Mouse (Mus musculus): ENCODE data around the gene Dnah1.
A peak's percentile ranks its signal among the peaks of the same experiment; 100 is the strongest.

The Dnah1 gene

GRCm38 (mm10) chr14:31319546-31319945 is 4.2 kb downstream of the Dnah1 start:
- DNase-seq (ENCODE audit: extremely low read depth, insufficient read length, low spot score) = no peak

DNA sequence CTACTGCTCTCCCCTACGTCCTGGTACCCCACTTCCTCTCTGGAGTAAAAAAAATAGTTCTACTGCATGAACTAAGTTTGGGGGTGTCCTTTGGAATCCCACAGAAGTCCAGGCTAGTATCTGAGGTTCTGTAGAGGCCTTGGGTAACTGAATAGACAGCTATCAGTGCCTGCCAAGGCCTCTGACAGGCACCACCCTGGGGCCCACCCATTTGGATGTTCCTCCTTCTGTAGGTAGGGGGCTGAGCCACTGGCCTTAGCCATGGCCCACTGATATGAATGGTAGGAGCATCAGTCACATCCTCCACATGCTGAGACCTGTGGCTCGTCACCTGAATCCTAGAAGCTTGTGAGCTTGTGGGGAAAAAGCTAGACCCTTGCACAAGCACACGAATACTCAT is 5.9 kb downstream of the Dnah1 start:
- no peak for DNase-seq (ENCODE audit: extremely low read depth, insufficient read length, low spot score)

DNA sequence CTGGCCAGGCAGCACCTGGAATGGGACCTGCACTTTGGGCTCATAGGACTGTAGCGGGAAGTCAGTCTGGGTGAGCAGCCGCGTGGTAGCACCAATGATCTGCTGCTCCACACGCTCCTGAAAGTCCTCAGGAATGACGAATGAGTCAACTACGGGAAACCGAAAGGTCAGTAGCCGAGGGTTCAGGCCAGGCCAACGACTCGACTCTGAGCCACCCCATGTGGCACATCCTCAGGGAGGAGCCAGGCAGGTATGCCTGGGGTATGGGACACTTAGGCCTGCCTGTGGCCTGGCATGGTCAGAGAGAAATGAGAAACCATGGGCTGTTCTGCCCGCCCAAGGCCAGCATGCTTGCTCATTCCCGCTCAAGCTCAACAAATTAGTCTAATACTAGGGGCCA is 7.1 kb downstream of the Dnah1 start:
- DNase-seq (ENCODE audit: extremely low read depth, insufficient read length, low spot score) = peak; percentile 15

DNA sequence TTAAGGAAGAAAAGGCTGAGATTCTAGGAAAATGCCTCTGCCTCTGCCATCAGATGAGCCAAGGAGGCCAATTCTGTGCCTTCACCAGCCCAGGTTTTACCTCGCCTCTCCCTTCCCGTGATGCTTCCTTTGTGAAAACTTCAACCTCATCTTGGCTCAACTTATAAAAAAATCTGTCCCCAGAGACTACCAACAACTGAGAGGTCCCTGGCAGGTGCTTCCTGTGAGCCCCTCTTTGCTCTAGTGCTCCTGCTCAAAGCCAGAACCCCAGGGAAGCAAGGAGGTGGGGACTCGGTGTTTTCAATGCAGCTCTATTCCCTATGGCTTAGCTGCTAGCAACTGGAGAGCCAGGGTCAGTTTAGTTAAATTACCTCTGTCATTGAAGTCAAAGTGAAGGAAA is 10.5 kb downstream of the Dnah1 start:
- DNase-seq (ENCODE audit: extremely low read depth, insufficient read length, low spot score) = no peak

DNA sequence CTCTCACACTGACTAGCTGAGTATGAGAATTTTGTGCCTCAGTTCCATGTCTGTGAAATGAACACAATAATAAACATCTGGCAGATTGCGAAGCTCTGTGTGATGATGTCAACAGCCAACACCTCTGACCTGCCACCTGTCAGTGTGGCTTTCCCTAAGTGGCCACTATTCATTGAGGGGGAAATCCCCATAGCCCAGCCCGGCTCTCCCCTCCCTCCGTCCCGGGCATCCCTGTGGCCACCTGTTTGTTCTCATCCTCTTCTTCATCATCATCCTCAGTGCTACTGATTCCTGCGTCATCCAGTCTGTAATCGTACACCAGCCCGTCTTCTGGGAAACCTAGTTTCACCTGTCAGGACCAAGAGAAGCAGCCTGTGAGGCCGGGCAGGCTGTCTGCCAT is 38.0 kb downstream of the Dnah1 start:
- DNase-seq (ENCODE audit: extremely low read depth, insufficient read length, low spot score) = no peak

DNA sequence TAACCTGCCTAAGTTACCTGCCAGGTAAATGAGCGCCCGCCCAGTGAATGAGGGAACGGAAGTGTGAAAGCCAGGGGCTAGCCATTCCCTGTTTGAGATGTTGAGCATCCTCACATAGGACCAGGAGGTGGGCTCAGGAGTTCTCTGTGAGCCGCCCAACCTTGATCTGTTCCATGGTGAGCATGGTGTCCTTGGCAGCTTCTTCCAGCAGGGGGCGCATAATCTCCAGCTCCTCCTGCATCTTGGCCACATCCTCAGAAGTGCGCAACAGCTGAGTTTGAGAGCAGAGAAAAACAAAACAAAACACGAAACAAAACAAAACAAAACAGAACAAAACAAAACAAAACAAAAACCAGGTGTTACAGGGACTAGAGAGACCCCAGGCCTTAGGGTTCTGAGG is 51.5 kb downstream of the Dnah1 start:
- no peak for DNase-seq (ENCODE audit: extremely low read depth, insufficient read length, low spot score)

GRCm38 (mm10) chr14:31271121-31271520 is 52.6 kb downstream of the Dnah1 start:
- DNase-seq (ENCODE audit: extremely low read depth, insufficient read length, low spot score) = no peak

DNA sequence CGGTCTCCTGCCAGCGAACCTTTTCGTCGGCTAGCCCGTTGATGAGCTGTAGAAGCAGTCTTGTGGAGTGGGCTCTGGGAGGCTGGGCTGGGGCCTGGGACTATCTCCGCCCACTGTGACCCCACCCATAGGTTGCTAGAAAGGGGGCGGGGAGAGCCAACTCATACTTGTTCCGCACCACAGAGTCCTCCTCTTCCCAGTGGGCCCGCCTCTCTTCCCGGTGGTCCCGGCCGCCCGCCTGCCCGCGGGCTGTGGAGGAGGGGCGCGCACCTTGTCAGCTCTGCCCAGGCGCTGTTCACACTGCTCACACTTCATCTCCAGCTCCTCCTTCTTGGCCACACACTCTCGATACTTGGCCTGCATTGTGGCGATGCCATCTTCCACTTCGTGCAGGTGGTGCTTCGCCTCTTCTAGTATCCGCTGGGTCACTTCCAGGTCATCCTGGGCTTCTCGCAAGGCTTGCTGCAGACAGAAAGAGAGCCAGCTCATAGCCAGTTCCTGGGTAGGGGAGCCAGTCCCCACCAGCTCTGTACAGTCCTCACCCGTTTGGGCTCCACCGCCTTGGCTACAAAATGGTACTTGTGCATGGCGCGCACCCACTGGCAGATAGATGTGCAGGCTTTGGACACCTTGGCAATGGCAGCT is 54.1 kb downstream of the Dnah1 start:
- DNase-seq (ENCODE audit: extremely low read depth, insufficient read length, low spot score) = no peak

DNA sequence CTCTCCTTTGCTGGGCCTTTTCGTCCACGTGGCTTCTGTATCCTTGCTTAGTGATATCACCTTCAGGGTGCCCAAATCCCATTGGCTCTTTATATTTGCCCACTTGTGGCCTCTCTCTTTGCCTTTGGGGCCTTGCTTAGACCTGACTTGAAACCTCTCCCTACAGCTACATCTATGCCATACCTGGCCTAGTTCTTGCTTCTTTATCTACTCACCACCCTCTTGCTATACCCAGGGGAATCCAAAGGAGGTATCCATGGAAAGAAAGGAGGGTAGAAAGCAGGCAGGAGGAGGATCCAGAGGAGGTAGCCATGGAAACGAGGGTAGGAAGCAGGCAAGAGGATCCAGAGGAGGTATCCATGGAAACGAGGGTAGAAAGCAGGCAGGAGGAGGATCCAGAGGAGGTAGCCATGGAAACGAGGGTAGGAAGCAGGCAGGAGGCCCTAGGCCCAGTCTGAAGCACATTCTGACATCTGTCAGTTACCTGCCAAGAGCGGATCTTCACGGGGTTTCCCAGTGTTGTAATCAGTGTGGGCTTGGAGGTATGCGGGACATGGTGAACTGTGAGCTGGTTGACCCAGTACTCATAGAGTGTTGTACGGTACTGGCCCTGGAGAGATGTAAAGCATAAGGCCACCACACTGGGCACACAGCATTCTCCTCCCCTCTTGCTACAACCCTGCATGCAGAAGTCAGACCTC is 55.2 kb downstream of the Dnah1 start:
- no peak for DNase-seq (ENCODE audit: extremely low read depth, insufficient read length, low spot score)

- no peak for DNase-seq (ENCODE audit: extremely low read depth, insufficient read length, low spot score)
Measured at GRCm38 (mm10) chr14:31267649-31268048, 56.0 kb downstream of the Dnah1 start.

- DNase-seq (ENCODE audit: extremely low read depth, insufficient read length, low spot score) = no peak
Measured at GRCm38 (mm10) chr14:31260932-31261331, 62.8 kb downstream of the Dnah1 start.

- DNase-seq (ENCODE audit: extremely low read depth, insufficient read length, low spot score) = no peak
Measured at GRCm38 (mm10) chr14:31260374-31260773, 63.3 kb downstream of the Dnah1 start.

GRCm38 (mm10) chr14:31258476-31259050 is 65.1 kb downstream of the Dnah1 start:
- DNase-seq (ENCODE audit: extremely low read depth, insufficient read length, low spot score) = no peak

GRCm38 (mm10) chr14:31252091-31252490 is 71.6 kb downstream of the Dnah1 start:
- DNase-seq (ENCODE audit: extremely low read depth, insufficient read length, low spot score) = no peak

DNA sequence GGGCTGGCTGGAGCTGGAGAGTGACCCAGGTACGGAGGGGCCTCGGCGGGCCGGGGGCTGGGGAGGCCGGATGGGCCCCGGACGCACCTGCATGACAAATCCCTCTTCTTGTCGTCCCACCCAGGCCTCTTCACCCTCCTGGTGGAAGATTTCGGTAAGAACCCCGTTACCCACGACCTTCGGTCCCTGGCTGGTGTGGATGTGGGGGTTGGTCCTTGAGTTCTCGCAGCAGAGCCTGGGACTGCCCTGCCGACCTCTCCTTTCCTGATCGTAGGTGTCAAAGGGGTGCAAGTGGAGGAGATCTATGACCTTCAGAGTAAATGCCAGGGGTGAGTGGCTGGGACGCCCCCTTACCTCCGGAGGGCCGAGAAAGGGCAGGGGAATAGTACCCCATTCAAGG is 72.1 kb downstream of the Dnah1 start:
- no peak for DNase-seq (ENCODE audit: extremely low read depth, insufficient read length, low spot score)

GRCm38 (mm10) chr14:31251084-31251604 is 72.6 kb downstream of the Dnah1 start, which contains the start of the genes Phf7 and Bap1:
Phf7 (minus strand) TSS chr14:31251317.
Bap1 (plus strand) TSS chr14:31251450.
- DNase-seq (ENCODE audit: extremely low read depth, insufficient read length, low spot score) = peak; percentile 90

- peak; percentile 24 for DNase-seq (ENCODE audit: extremely low read depth, insufficient read length, low spot score)
Measured at GRCm38 (mm10) chr14:31250222-31251083, 73.2 kb downstream of the Dnah1 start.

DNA sequence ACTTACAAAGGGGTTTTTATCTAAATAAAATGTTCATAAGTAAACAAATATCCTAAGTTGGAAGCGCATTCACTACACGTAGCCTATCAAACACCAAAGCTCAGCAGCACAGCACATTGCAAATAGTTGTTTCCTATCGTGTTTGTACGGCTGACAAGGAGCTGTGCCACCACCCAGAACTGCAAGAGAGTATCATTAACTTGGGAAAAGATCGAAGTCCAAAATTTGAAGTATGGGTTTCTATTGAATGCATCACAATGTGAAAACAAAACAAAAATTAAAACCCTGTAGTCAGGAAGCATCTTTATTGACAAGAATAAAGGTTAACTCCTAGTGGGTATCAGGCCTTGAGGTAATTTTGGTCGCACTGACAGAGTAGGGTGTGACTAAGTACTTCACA is 75.3 kb downstream of the Dnah1 start:
- no peak for DNase-seq (ENCODE audit: extremely low read depth, insufficient read length, low spot score)

DNA sequence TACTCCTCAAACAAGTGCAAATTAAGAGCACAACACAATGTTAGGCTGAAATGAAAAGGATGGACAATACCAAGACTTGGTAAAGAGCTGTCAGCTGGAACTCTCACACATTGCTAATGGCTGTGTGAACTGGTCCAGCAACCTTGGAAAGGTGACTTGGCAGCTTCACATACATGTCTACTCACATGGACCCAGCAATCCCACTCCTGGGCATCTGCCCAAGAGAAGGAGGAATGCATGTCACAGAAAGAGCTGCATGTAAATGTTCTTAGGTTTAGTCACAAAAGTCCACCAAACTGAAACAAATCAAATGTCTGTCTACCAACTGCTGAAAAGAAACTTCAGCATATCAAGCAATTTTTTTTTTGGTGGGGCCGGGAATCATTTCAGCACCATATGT is 77.8 kb downstream of the Dnah1 start:
- DNase-seq (ENCODE audit: extremely low read depth, insufficient read length, low spot score) = no peak

DNA sequence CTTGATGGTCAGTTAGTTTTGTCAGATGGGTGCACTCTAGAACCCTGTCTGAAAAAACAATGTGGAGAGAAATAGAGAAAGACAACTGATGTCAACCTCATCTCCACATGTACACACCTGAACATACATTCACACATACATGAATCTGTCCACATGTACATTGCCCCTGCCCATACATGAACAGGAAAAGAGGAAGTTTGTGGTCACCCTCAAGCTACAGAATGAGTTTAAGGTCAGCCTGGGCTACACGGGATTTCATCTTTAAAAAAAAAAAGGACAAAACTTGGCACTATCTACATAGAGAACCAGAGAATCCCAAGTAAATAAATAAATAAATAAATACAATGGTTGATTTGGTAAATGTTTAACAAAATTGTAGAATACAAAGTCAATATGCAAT is 78.9 kb downstream of the Dnah1 start:
- no peak for DNase-seq (ENCODE audit: extremely low read depth, insufficient read length, low spot score)

- no peak for DNase-seq (ENCODE audit: extremely low read depth, insufficient read length, low spot score)
Measured at GRCm38 (mm10) chr14:31240528-31240927, 83.2 kb downstream of the Dnah1 start.
